Mouse (Mus musculus): ENCODE data around the gene Gm28305.

- TF ChIP-seq CTCF (IDR thresholded peaks at IDR 0.05; ENCODE audit: borderline replicate concordance, insufficient read depth, low read length) (no peak), POLR2A (IDR thresholded peaks at IDR 0.05; ENCODE audit: low read depth, low read length) (no peak)
Observed at GRCm38 (mm10) chr9:104038266-104038665, 2.2 kb upstream of the Gm28305 start.
